Mouse (Mus musculus) midbrain, embryonic 11.5 days (tissue): ENCODE measurements at regions not wholly inside any gene's neighbourhood (a gene's known extent, or its start where the extent isn't known, plus 50 kb on each side); places are given as distances from the start of the nearest gene placed in this dataset.
"Not testable (repeated sequence)": the region's sequence is repeated elsewhere in the genome, so short reads cannot be mapped to it uniquely, and the experiment has no call there.

Experiments
- ATAC-seq: fragments of 200-750 bp; cut with Nextera tagmentation; 2 replicates; pipeline ENCODE4 v1.8.0; 2017; ENCODE audit warnings: moderate TSS enrichment, moderate library complexity; ENCODE audit not compliant: low FRiP score
- DNase-seq: peaks from one replicate; pipeline ENCODE4 v3.0.0; 2015; ENCODE audit warnings: low spot score; ENCODE audit errors: missing footprints
- H3K27ac ChIP-seq: fragments of 300-500 bp; sonication (generic); 2 replicates; pipeline ENCODE4 v1.5.1; 2014; ENCODE audit warnings: low read depth, low read length
- H3K27me3 ChIP-seq: fragments of 300-500 bp; sonication (generic); 2 replicates; pipeline ENCODE4 v1.6.1; 2014; ENCODE audit warnings: mild to moderate bottlenecking, low read length, moderate library complexity, mixed read lengths; ENCODE audit not compliant: control insufficient read depth, insufficient read depth
- H3K36me3 ChIP-seq: fragments of 300-500 bp; sonication (generic); 2 replicates; pipeline ENCODE4 v1.6.1; 2014; ENCODE audit warnings: mild to moderate bottlenecking, low read length, moderate library complexity, mixed read lengths; ENCODE audit not compliant: control insufficient read depth, insufficient read depth
- H3K4me1 ChIP-seq: fragments of 300-500 bp; sonication (generic); 2 replicates; pipeline ENCODE4 v1.6.1; 2014; ENCODE audit warnings: low read length; ENCODE audit not compliant: control insufficient read depth, insufficient read depth
- H3K4me2 ChIP-seq: fragments of 300-500 bp; sonication (generic); 2 replicates; pipeline ENCODE4 v1.6.1; 2014; ENCODE audit warnings: mild to moderate bottlenecking, moderate library complexity
- H3K4me3 ChIP-seq: fragments of 300-500 bp; sonication (generic); 2 replicates; pipeline ENCODE4 v1.5.1; 2014; ENCODE audit warnings: low read depth, low read length
- H3K9ac ChIP-seq: fragments of 300-500 bp; sonication (generic); 2 replicates; pipeline ENCODE4 v1.6.1; 2014; ENCODE audit warnings: low read length
- H3K9me3 ChIP-seq: fragments of 300-500 bp; sonication (generic); 2 replicates; pipeline ENCODE4 v1.6.1; 2016; ENCODE audit warnings: low read length; ENCODE audit not compliant: control insufficient read depth
- WGBS: fragments of 180-500 bp; shearing (Covaris S2); extraction: QIAGEN DNeasy Blood & Tissue Kit; methylation state at CpG from one replicate; pipeline ENCODE4 v1.1.7; 2014; 5-methylcytosine and 5-hydroxymethylcytosine counted together

DNA sequence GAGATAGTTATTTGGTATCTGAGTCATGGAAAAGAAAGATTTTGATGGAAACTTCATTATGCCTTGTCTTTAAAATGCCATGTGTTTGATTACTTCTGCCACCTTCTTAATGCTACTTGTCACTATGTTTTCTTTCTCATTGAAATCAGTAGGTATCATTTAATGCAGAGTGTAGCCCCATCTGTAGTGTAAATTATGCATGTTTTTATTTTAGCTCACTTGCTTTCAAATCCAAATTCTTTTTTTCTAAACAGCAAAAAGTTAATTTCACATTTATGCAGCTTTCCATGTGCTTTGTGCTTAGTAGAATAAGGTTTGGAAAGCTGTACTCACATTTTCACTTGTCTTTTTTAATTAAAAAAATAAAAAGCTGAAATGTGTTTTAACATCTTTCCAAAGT is 748.0 kb upstream of the Epha7 start:
- H3K4me1 ChIP-seq, result no peaks in the 10 kb centered on the region
- ATAC-seq (no peak), DNase-seq (no peak)
- no peaks in the 10 kb centered on the region for H3K9me3 ChIP-seq
- no peaks in the 10 kb centered on the region for H3K36me3 ChIP-seq
- no peak overlapping the region for H3K4me3 ChIP-seq
- H3K27me3 ChIP-seq, result no peaks in the 10 kb centered on the region
- no peak overlapping the region for H3K27ac ChIP-seq
- no peak overlapping the region for H3K9ac ChIP-seq
- H3K4me2 ChIP-seq, result no peak overlapping the region

DNA sequence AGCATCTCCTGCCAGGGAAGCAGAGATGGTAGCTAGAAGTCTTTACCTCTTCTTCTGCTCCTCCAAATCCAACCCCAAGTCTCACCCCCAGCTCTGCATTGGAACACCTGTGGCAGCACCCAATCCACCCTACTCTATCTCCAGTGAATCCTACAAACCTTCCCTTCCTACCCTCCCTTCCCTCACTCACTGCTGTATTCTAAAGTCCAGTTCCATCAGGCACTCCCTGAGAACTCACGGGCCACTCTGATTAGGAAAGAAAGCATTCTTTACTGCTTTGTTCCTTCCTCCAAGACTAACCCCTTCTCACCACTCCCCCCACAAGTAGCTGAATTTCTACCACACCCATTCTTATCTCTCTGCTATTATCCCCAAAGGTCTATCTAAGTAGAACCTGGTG is 747.1 kb upstream of the Epha7 start:
- ATAC-seq, result no peak
- no peak overlapping the region for H3K4me3 ChIP-seq
- H3K27ac ChIP-seq, result no peak overlapping the region
- WGBS, result 59% methylated on average over 1 of the region's 1 CpGs
- H3K36me3 ChIP-seq, result no peaks in the 10 kb centered on the region
- H3K4me2 ChIP-seq, result no peak overlapping the region
- H3K27me3 ChIP-seq, result no peaks in the 10 kb centered on the region
- H3K9ac ChIP-seq, result no peak overlapping the region
- H3K9me3 ChIP-seq, result no peaks in the 10 kb centered on the region
- DNase-seq, result no peak
- no peaks in the 10 kb centered on the region for H3K4me1 ChIP-seq

DNA sequence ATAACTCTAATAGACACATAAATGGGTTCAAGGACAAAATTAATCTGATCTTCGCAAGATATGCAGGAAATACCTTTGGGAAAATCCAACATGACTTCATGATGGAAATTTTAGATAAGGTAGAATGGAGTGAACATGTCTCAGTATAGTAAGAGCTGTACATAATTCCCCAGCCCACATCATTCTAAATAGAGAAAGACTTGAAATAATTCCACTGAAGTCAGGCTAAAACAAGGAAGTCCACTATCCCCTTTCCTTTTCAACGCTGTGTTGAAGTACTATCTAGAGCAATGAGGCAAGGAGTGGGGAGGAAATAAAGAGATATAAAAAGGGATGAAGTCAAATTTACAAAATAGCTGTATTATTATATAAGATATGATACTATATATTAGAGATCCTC is 733.9 kb upstream of the Epha7 start:
- WGBS, result 80% methylated on average over 2 of the region's 2 CpGs
- ATAC-seq (no peak), DNase-seq (no peak)
- Histone ChIP-seq H3K9me3 (no peaks in the 10 kb centered on the region), H3K9ac (no peak overlapping the region), H3K27me3 (no peaks in the 10 kb centered on the region), H3K4me2 (no peak overlapping the region), H3K27ac (no peak overlapping the region), H3K4me1 (no peaks in the 10 kb centered on the region), H3K36me3 (no peaks in the 10 kb centered on the region), H3K4me3 (no peak overlapping the region)

DNA sequence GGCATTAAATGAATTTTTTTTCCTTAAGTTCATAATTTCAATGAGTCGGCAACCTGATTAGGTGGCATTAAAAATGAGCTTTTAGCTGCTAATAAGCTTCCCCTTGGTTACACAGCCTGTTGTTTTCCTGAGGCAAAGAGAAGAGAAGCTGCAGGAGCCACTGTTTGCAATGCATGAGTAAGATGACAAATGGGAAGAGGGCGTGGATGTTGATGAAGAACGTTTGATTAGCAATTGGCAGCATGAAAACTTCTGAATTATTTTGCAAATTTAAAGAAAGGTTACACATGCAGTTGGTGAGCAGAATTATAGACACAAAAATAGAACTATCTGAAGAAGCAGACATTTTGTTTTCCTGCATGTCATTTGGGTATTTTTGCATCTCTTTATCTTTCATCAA is 720.1 kb upstream of the Epha7 start:
- Histone ChIP-seq H3K4me1 (no peaks in the 10 kb centered on the region), H3K36me3 (no peaks in the 10 kb centered on the region), H3K4me2 (no peak overlapping the region), H3K9me3 (no peaks in the 10 kb centered on the region), H3K4me3 (no peak overlapping the region), H3K27me3 (no peaks in the 10 kb centered on the region), H3K27ac (no peak overlapping the region), H3K9ac (no peak overlapping the region)
- 72% methylated on average over 3 of the region's 3 CpGs for WGBS
- ATAC-seq (no peak), DNase-seq (no peak)

DNA sequence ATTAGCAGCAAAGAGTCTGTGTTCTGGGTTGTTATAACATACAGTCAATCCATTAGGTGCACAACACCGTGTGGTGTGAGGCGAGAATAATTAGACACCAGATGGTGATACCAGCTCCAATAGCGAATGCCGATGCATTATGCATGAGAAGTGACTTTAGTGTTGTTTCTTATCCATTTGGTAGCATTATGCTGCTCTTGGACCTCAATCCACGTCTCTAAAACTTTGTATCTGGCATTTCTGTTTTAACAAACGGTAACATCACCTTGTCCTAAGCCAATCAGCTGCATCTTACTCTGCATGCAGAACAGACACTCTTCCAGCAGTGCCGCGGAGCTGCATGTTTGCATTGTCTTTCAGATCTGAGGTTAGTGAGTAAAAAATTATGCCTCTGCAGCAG is 669.8 kb upstream of the Epha7 start:
- H3K27me3 ChIP-seq, result no peaks in the 10 kb centered on the region
- WGBS, result 68% methylated on average over 8 of the region's 8 CpGs
- H3K4me3 ChIP-seq, result no peak overlapping the region
- no peaks in the 10 kb centered on the region for H3K9me3 ChIP-seq
- DNase-seq, result peak; percentile 84
- no peak overlapping the region for H3K4me2 ChIP-seq
- H3K36me3 ChIP-seq, result no peaks in the 10 kb centered on the region
- no peak overlapping the region for H3K9ac ChIP-seq
- H3K27ac ChIP-seq, result no peak overlapping the region
- peak; percentile 91 for ATAC-seq
- no peaks in the 10 kb centered on the region for H3K4me1 ChIP-seq

DNA sequence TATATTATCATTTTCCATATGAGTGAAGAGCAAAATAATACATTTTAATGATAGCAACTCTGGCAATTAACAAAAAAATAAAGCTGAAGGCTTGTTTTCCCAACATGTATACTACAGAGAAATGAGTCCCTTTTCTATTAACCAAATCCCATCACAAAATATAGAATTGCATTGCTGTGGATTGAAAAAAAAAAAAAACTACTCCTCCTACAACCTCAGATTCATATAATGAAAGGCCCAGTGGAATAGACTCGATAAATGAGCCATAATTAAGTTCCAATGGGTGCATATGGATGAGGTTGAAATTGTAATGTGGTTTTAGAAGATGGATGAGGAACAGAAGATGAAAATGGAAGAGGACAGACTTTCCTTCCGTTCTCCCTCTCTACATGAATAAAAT is 657.8 kb upstream of the Epha7 start:
- no peak overlapping the region for H3K27ac ChIP-seq
- H3K4me2 ChIP-seq, result no peak overlapping the region
- no peaks in the 10 kb centered on the region for H3K36me3 ChIP-seq
- H3K9ac ChIP-seq, result no peak overlapping the region
- H3K4me1 ChIP-seq, result no peaks in the 10 kb centered on the region
- H3K9me3 ChIP-seq, result no peaks in the 10 kb centered on the region
- H3K4me3 ChIP-seq, result no peak overlapping the region
- no peak for DNase-seq
- H3K27me3 ChIP-seq, result no peaks in the 10 kb centered on the region
- ATAC-seq, result no peak
- 87% methylated on average over 2 of the region's 2 CpGs for WGBS

DNA sequence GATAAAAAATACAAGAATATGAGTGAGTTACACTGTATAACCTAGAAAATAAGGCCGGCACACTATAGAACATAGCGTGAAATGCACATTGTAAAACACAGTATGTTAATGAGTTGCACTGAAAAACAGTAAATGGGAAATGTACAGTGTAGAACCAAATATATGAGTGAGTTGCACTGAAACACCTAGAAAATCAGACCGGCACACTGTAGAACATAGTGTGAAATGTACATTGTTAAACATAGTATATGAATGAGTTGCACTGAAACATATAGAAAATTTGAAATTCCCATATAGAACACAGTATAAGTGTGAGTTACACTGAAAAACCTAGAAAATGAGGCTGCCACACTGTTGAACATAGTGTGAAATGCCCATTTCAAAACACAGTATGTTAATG is 636.2 kb upstream of the Epha7 start:
- Histone ChIP-seq H3K36me3 (no peaks in the 10 kb centered on the region), H3K9ac (no peak overlapping the region), H3K4me1 (no peaks in the 10 kb centered on the region), H3K27ac (no peak overlapping the region), H3K9me3 (no peaks in the 10 kb centered on the region), H3K4me2 (no peak overlapping the region), H3K4me3 (no peak overlapping the region), H3K27me3 (no peaks in the 10 kb centered on the region)
- ATAC-seq (peak; percentile 100), DNase-seq (peak; percentile 93)
- WGBS, result 78% methylated on average over 3 of the region's 3 CpGs

DNA sequence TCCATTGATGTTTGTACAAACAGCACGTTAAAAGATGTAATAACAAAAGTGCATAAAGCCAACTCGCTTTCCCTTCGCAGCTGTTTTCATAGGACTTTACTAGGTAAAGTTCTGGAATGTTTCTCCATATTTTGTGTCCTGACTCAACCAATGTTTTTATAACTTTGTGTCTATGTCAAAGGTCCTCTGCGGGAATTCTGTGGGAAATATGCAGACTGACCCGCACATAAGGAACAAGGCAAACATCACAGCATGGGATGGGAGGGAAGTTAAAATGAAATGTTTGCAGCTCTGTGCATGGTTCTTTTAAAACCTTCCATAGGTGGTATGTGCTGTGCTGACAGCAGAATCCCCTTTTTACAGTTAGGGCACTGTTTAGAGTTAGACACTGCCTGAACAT is 622.1 kb upstream of the Epha7 start:
- WGBS, result 71% methylated on average over 5 of the region's 5 CpGs
- Histone ChIP-seq H3K4me3 (no peak overlapping the region), H3K27me3 (no peaks in the 10 kb centered on the region), H3K4me1 (no peaks in the 10 kb centered on the region), H3K36me3 (no peaks in the 10 kb centered on the region), H3K9ac (no peak overlapping the region), H3K4me2 (no peak overlapping the region), H3K9me3 (no peaks in the 10 kb centered on the region), H3K27ac (no peak overlapping the region)
- DNase-seq (no peak), ATAC-seq (no peak)

DNA sequence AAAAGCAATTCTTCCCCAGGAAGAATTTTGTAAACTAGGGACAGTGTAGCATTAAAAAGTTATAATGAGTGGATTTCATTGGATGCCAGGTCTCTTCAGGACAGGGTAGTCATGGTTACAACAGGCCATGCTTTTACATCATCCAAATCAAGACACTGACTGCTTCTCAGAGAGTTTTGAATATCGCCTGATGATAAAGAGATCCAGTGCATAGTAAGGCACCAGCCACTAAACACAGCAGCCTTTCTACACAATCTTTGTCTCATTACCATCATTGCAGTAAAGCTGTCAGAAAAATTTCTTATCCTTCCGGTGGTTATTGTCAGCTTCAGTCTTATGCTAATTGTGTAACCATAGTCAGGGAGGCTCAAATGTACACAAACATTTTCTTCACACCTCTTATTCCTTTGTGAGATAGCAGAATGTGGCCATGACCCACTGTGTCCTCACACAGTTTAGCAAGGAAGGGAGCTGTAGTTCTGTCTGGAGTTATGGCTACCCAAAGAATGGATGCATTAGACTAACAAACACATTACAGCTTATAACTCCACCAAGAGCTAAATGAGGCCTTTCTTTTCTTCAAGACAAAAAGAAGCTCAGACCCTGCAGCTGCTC is 585.2 kb upstream of the Epha7 start:
- H3K9ac ChIP-seq, result no peak overlapping the region
- no peak overlapping the region for H3K27ac ChIP-seq
- no peaks in the 10 kb centered on the region for H3K9me3 ChIP-seq
- no peak overlapping the region for H3K4me2 ChIP-seq
- 41% methylated on average over 2 of the region's 2 CpGs for WGBS
- no peak overlapping the region for H3K4me3 ChIP-seq
- H3K36me3 ChIP-seq, result no peaks in the 10 kb centered on the region
- DNase-seq (no peak), ATAC-seq (peak; percentile 90)
- no peaks in the 10 kb centered on the region for H3K4me1 ChIP-seq
- H3K27me3 ChIP-seq, result no peaks in the 10 kb centered on the region

DNA sequence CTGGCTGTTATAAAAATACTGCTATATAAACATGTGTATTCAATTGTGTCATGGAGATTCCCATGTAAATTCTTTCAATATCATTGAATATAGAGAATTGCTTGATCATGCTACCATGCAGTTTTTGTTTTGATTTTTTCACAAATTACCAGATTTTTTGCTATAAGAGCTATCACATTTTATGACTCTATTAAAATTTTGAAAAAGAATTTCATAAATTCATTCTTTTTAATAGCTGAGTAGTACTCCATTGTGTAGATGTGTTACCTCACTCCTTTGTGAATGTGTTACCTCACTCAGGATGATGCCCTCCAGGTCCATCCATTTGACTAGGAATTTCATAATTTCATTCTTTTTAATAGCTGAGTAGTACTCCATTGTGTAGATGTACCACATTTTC is 577.4 kb upstream of the Epha7 start:
- H3K27me3 ChIP-seq, H3K4me2 ChIP-seq, H3K4me1 ChIP-seq, H3K4me3 ChIP-seq, H3K9me3 ChIP-seq, H3K27ac ChIP-seq, ATAC-seq, H3K36me3 ChIP-seq, H3K9ac ChIP-seq: not testable (repeated sequence)
- peak; percentile 91 for DNase-seq
